In the genomic region with DNA sequence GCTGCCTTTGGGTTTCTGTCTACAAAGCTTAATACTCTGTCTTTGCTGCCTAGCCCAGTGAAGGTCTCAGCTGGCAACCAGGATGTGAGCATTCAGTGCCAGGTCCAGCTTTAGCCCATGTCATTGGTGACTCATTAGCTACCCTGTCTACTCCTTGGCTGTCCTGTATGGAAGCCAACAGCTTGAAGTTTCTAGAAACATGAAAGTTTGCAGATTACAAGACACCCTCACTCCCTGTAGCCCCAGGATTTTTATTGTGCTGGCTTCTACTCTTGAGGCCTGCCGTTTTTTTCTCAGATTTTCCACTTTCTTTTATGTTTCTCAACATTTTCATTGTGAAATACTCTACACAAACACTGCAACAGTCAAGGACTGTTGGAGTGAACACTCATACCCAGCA, we compare ENCODE assay signal across 28 mouse cellular contexts. TPM values are rescaled to one million over a fixed set of nuclear protein-coding genes. Genes with fewer than 3 reads are reported as not detected.
DNase-seq lines count a peak whose midpoint lies in the region; ATAC-seq lines count a peak whose summit lies in the region.
"Had no signal": no experiment of that assay in that cellular context is flagged by ENCODE, and none has a peak within 500 bp of the region (broad histone marks: within the 10 kb centered on the region; RNA-seq: fewer than 3 reads in every experiment).

No protein-coding gene starts in this region.

- H3K9ac ChIP-seq in kidney, embryonic 15.5 days, result no peak overlapping the region
- H3K9ac ChIP-seq in heart, embryonic 12.5 days, result no peak overlapping the region
- H3K9ac ChIP-seq: heart, embryonic 13.5 days; hindbrain, embryonic 15.5 days; limb, embryonic 15.5 days; liver, postnatal 0 days; midbrain, embryonic 15.5 days; neural tube, embryonic 12.5 days had no signal

- WGBS in kidney, embryonic 15.5 days, result 86% methylated on average over 1 of the region's 1 CpGs
- 89% methylated on average over 1 of the region's 1 CpGs for WGBS in embryonic facial prominence, embryonic 10.5 days
- 81% methylated on average over 1 of the region's 1 CpGs for WGBS in heart, embryonic 12.5 days

- peak; percentile 29 for DNase-seq in kidney, adult 9 months
- DNase-seq in 3T3-L1 (ENCODE audit: low read depth, low spot score) (peak; percentile 65), 416B (ENCODE audit: low read depth) (peak; percentile 66)
- DNase-seq in embryonic facial prominence, embryonic 10.5 days (ENCODE audit: low spot score), result peak; percentile 5
- DNase-seq in cerebellum, postnatal 4 days (ENCODE audit: low spot score in 2 of 2), result no peak
- DNase-seq: gastrocnemius, postnatal 25 days; heart, adult 18-20 months; heart, postnatal 10 days; kidney, adult 11 months; layer of hippocampus, postnatal 36 days; liver, postnatal 0 days; right cerebral cortex, adult 18-20 months; spleen, adult 18-20 months; thymus, postnatal 14 days had no signal

- no peaks in the 10 kb centered on the region for H3K27me3 ChIP-seq in kidney, embryonic 15.5 days
- no peaks in the 10 kb centered on the region for H3K27me3 ChIP-seq in embryonic facial prominence, embryonic 10.5 days (replicated peaks; ENCODE audit: low read depth, poor library complexity, severe bottlenecking)
- H3K27me3 ChIP-seq in heart, embryonic 12.5 days (replicated peaks), result no peaks in the 10 kb centered on the region
- H3K27me3 ChIP-seq: heart, embryonic 13.5 days; hindbrain, embryonic 15.5 days; limb, embryonic 15.5 days; midbrain, embryonic 15.5 days; neural tube, embryonic 12.5 days had no signal

- no peak overlapping the region for H3K27ac ChIP-seq in kidney, embryonic 15.5 days
- H3K27ac ChIP-seq in embryonic facial prominence, embryonic 10.5 days (replicated peaks), result no peak overlapping the region
- no peak overlapping the region for H3K27ac ChIP-seq in heart, embryonic 12.5 days (ENCODE audit: poor library complexity, severe bottlenecking)
- H3K27ac ChIP-seq: heart, embryonic 13.5 days; hindbrain, embryonic 10.5 days; hindbrain, embryonic 15.5 days; kidney, postnatal 0 days; limb, embryonic 10.5 days; limb, embryonic 15.5 days; macrophage; midbrain, embryonic 15.5 days; neural tube, embryonic 12.5 days had no signal

- no peak overlapping the region for H3K4me3 ChIP-seq in kidney, embryonic 15.5 days (replicated peaks)
- no peak overlapping the region; the same call in 1 of the 2 replicates for H3K4me3 ChIP-seq in embryonic facial prominence, embryonic 10.5 days
- H3K4me3 ChIP-seq in heart, embryonic 12.5 days, result no peak overlapping the region
- H3K4me3 ChIP-seq: heart, embryonic 13.5 days; hindbrain, embryonic 10.5 days; hindbrain, embryonic 15.5 days; limb, embryonic 10.5 days; limb, embryonic 15.5 days; midbrain, embryonic 15.5 days; neural tube, embryonic 12.5 days had no signal

- no peak overlapping the region for H3K4me2 ChIP-seq in kidney, embryonic 15.5 days
- no peak overlapping the region for H3K4me2 ChIP-seq in heart, embryonic 12.5 days
- H3K4me2 ChIP-seq: heart, embryonic 13.5 days; hindbrain, embryonic 15.5 days; limb, embryonic 15.5 days; midbrain, embryonic 15.5 days; neural tube, embryonic 12.5 days had no signal

- H3K36me3 ChIP-seq in kidney, embryonic 15.5 days, result peaks cover 62% of the 10 kb centered on the region
- peaks cover 69% of the 10 kb centered on the region for H3K36me3 ChIP-seq in embryonic facial prominence, embryonic 10.5 days (replicated peaks)
- peaks cover 68% of the 10 kb centered on the region for H3K36me3 ChIP-seq in heart, embryonic 12.5 days

- no peaks in the 10 kb centered on the region for H3K9me3 ChIP-seq in kidney, embryonic 15.5 days (replicated peaks)
- no peaks in the 10 kb centered on the region for H3K9me3 ChIP-seq in embryonic facial prominence, embryonic 10.5 days
- H3K9me3 ChIP-seq in heart, embryonic 12.5 days (replicated peaks), result no peaks in the 10 kb centered on the region
- H3K9me3 ChIP-seq: heart, embryonic 13.5 days; hindbrain, embryonic 10.5 days; hindbrain, embryonic 15.5 days; limb, embryonic 10.5 days; limb, embryonic 15.5 days; midbrain, embryonic 15.5 days; neural tube, embryonic 12.5 days had no signal

- no peak for ATAC-seq in kidney, embryonic 15.5 days (replicated peaks; ENCODE audit: low FRiP score)
- ATAC-seq in heart, embryonic 12.5 days (ENCODE audit: insufficient number of reproducible peaks, low FRiP score), result no peak
- ATAC-seq: forebrain, embryonic 14.5 days; inflammation-experienced regulatory T-cells, adult 6 months; liver, postnatal 0 days; midbrain, embryonic 15.5 days had no signal

- H3K4me1 ChIP-seq in kidney, embryonic 15.5 days, result peaks cover 48% of the 10 kb centered on the region
- peaks cover 48% of the 10 kb centered on the region for H3K4me1 ChIP-seq in embryonic facial prominence, embryonic 10.5 days
- peaks cover 37% of the 10 kb centered on the region for H3K4me1 ChIP-seq in heart, embryonic 12.5 days (replicated peaks)

RNA-seq across cellular contexts. Expression of a gene that starts 2.9 kb away (rescaled TPM):
- polyA plus RNA-seq in kidney, embryonic 15.5 days (2015; fragmentation: Nextera tagmentation; extraction: Ambion mirVana), result 44.9 and 46.9 TPM in 2 replicates
- polyA plus RNA-seq in embryonic facial prominence, embryonic 10.5 days (2016; fragmentation: Nextera tagmentation; extraction: Ambion mirVana), result 40.6 and 41.0 TPM in 2 replicates
- polyA plus RNA-seq in heart, embryonic 12.5 days (2016; fragmentation: Nextera tagmentation; extraction: Ambion mirVana), result 36.2 and 37.3 TPM in 2 replicates

RNA-seq across cellular contexts. Expression of a gene that starts 5.3 kb away (rescaled TPM):
- polyA plus RNA-seq in kidney, embryonic 15.5 days (2015; fragmentation: Nextera tagmentation; extraction: Ambion mirVana), result 37.3 and 38.0 TPM in 2 replicates
- 69.5 and 72.3 TPM in 2 replicates for polyA plus RNA-seq in embryonic facial prominence, embryonic 10.5 days (2016; fragmentation: Nextera tagmentation; extraction: Ambion mirVana)
- 20.8 and 21.3 TPM in 2 replicates for polyA plus RNA-seq in heart, embryonic 12.5 days (2016; fragmentation: Nextera tagmentation; extraction: Ambion mirVana)

RNA-seq across cellular contexts. Expression of a gene that starts 7.6 kb away (rescaled TPM):
- 46.3 and 46.7 TPM in 2 replicates for polyA plus RNA-seq in kidney, embryonic 15.5 days (2015; fragmentation: Nextera tagmentation; extraction: Ambion mirVana)
- 48.7 and 51.1 TPM in 2 replicates for polyA plus RNA-seq in embryonic facial prominence, embryonic 10.5 days (2016; fragmentation: Nextera tagmentation; extraction: Ambion mirVana)
- 27.2 and 30.4 TPM in 2 replicates for polyA plus RNA-seq in heart, embryonic 12.5 days (2016; fragmentation: Nextera tagmentation; extraction: Ambion mirVana)

RNA-seq across cellular contexts. Expression of a gene that starts 11.7 kb away (rescaled TPM):
- 0.19 and 0.24 TPM in 2 replicates for polyA plus RNA-seq in kidney, embryonic 15.5 days (2015; fragmentation: Nextera tagmentation; extraction: Ambion mirVana)
- polyA plus RNA-seq in embryonic facial prominence, embryonic 10.5 days (2016; fragmentation: Nextera tagmentation; extraction: Ambion mirVana), result 0.21 TPM in 1 of 2 replicates, not detected in the other
- polyA plus RNA-seq in heart, embryonic 12.5 days (2016; fragmentation: Nextera tagmentation; extraction: Ambion mirVana), result not detected in 2 replicates
- polyA plus RNA-seq: embryonic facial prominence, embryonic 11.5 days; forebrain, embryonic 14.5 days; limb, embryonic 10.5 days had no signal

RNA-seq across cellular contexts. Expression of a gene that starts 20.1 kb away (rescaled TPM):
- polyA plus RNA-seq in kidney, embryonic 15.5 days (2015; fragmentation: Nextera tagmentation; extraction: Ambion mirVana), result 16.8 TPM in 2 replicates
- 7.4 and 8.9 TPM in 2 replicates for polyA plus RNA-seq in embryonic facial prominence, embryonic 10.5 days (2016; fragmentation: Nextera tagmentation; extraction: Ambion mirVana)
- polyA plus RNA-seq in heart, embryonic 12.5 days (2016; fragmentation: Nextera tagmentation; extraction: Ambion mirVana), result 17.5 and 18.1 TPM in 2 replicates

Comparison
In these comparisons a context has a peak if more than half of its experiments do, and no peak if none do; other contexts are left out.
1. DNase-seq: peak in kidney, adult 9 months (single experiment), 3T3-L1 (single experiment), 416B (single experiment) and embryonic facial prominence, embryonic 10.5 days (single experiment); none in cerebellum, postnatal 4 days (0 of 2).